Mouse (Mus musculus) spleen, postnatal 4 days (tissue): ENCODE measurements around the gene Commd2.

Experiments used
- DNase-seq, 2 experiments: peaks; one replicate each; pipeline ENCODE4 v3.0.0; 2022; ENCODE audit warnings: low spot score in 2 of 2

Gene Commd2

DNA sequence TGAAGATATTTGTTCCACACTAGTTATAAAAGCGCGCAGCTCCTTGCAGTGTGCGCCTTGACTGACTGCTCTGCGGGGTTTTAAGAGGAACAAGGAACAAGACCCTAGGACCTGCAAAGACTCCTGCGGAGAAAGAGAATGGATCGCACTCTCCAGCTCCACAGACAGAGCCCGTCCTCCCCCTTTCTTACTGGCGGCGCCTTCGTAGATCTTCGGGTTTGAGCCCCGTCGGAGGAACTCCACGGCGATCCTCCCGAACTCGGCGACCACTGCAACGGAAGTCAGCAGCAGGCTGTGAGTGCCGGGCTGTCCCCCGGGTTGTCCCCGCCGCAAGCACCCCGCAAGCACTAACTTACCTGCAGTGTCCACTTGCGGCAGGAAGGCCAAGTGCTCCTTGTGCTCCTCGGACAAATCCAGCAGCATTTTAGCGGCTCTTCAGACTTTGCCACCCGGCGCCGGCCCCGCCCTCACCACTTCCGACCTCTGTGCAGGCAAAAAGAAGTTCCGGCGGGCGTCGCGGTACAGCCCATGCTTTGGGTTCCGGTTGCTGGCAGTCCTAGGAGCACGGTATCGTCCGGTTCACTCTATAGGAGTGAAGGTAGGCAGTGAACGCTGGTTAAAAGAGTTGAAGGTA is at the start of gene Commd2:
Commd2 (minus strand) TSS at position 485 of the 634 bp plus-strand sequence.
- DNase-seq, result peak; percentile 86 to 94

DNA sequence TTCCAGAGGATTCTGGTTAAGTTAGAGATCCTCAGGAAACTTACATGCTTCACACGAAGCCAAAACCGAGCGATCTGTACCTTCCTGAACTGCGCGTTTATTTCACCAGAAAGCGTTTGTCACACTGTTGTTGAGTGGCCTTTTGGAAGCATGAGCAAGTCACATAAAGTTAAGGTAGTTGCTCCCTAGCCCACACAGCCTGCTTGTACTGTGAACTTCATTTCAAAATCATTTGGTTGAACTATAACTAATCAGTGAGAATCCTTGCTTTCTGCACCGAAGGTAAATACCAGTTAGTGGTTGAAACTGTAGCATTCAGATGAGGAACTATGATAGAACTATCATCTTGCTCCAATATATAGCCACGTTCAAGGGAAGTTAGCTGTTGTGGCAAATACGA is 45.3 kb upstream of the Commd2 start:
- no peak for DNase-seq

DNA sequence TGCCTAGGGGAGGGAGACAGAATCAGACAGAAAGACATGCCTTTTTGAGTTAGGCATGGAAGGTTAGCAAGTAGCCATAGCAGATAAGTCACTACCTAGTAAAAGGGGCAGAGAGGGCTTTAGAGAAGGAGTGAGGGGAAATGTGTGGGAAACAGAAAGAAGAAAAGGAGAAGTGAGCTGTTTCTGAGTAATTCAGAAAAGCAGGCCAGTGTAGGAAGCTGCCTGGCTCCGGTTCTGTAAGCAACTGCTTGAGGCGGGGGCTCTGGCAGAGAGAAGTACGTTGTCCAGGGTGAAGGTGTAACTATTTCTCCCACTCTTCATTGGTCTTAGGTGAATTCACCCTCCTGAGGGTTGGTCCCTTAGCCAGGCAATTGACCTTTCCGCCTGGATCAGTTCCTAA is 44.7 kb upstream of the Commd2 start:
- DNase-seq, result no peak

DNA sequence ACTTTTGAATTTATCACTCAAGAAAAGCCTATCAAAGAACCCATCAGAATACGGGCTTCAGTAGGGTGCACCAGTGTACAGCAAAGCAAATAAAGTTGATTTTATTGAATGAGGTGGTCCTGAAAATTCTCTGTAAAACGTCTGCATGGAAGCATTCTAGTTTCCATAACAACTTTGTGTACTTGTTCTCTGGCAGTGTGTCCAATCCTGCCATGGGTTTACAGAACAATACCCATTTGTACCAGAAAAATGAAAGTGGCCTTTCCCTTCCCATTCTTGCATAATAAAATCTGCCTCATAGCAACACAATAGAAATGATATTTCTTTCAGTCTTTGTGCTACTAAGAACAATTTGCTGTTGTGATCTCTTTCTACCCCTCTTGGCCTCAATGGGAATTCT is 41.2 kb upstream of the Commd2 start, which contains the start of gene Ankub1:
Ankub1 (minus strand) TSS at position 81 of the 400 bp plus-strand sequence.
- DNase-seq, result no peak

DNA sequence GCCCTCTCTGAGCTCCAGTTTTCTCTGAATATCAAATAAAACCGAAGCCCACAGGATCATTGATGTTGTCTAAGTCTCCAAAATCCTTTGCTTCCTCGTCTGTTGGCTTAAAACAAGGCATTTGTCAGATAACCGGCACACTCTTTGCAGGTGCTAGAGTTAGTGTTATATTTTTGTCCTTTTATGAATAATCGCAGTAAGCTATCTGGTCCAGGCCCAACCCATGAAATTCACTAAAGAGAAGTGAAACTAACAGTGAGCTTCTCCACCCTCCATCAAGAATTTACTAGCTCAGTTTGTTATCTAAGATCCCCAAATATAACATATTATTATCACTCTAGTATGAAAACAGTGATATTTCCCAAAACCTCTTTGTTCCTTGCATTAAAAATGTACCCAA is 40.3 kb upstream of the Commd2 start:
- DNase-seq, result no peak

DNA sequence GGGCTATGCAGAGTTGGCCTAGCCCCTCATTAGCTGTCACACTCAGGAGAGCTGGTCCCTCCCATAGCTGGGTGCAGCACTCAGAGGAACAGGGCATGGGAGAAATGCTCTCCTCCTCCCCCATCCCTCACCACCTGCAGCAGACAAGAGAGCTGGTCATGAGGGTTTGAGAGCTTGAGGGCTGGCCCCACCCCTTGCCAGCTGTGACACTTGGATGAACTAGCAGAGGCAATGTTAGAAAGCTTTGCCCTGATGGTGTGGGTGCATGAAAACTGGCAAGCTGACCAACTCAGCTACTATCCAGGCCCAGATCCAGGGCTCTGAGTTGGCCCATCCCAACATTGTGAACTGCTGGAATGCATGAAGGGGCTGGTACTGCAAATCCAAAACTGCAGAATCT is 26.3 kb upstream of the Commd2 start:
- no peak for DNase-seq

DNA sequence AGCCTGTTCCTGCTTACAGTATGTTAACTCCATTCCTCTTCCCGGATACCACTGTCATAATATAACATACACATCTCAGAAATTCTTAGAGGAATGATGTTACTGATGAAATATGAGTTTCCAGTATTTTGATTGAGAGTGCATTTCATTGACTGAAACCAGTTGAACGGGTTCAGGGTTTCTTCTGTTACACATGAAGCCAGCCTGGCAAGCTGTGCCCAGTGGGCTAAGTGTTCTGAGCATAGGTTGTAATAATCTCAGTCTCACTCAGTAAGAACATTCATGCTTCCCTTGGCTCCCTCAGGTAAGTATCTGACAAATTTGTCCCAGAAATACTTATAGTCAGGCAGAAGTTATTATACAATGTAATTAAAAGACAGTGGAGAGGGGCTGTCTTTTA is 22.6 kb upstream of the Commd2 start:
- DNase-seq, result no peak

DNA sequence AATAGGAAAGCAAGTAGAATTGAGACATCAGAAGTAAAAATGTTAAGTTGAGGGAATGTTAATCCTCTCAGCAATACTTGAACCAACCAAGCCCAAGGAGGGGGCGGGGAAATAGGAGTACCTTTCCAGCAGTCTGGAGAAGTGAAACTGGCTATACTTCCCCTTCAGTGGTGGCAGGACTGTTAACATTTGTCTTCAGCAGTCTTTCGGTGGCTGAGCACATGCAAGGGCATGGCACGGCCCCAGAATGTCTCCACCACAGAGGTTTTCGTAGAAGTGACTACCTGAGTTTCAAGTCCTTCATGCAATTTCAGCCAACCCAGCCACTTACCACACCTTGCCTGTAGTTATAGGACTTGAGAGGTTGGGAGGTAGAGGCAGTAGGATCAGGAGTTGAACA is 22.1 kb upstream of the Commd2 start:
- peak; percentile 44 to 63 for DNase-seq

DNA sequence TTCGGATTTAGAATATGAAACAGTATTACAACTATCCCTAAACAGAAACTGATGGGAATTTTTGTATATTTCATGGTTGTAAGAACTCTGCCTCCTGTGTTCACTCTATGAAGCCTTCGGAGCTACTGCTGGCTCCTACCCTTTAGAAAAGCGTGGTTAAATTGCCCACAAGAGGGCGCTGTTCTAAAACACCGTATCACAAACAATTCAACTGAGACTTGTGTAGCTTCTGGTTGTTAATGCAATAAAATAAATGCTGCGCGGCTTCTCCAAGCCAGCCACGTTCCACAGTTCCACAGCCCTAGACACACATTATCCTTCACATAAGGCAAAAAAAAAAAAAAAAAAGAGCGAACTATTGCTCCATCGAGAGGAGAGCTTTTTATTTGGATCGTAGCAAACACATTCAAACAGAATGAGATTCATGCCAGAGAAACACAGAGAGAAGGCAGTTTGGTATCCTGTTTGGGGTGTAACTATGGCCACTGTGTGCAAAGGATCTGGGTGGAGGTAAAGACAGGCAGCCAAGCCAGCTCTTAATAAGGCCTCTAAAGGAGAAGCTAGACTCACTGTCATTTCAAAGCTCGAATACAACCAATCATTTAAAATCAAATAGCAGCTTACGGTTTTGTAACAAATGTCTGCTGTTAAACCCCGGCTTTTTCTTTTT is 15.7 kb upstream of the Commd2 start:
- peak; percentile 30 to 74 for DNase-seq

DNA sequence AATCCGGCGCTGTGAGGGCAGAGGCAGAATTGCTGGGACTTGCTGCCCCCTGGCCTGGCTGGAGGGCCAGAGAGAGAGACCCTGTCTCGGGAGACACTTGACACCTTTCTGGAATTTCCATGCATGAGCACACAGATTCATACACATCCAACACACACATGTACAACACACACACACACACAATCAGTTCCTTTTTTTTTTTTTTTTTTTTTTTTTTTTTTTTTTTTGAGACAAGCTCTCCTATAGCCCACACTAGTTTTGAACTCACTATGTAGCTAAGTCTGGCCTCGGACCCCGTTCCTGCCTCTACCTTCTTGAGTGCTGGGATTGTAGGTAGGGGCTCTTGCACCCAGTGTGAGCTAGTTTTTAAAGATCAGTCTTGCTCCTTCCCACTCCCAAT is 14.4 kb upstream of the Commd2 start:
- no peak for DNase-seq

DNA sequence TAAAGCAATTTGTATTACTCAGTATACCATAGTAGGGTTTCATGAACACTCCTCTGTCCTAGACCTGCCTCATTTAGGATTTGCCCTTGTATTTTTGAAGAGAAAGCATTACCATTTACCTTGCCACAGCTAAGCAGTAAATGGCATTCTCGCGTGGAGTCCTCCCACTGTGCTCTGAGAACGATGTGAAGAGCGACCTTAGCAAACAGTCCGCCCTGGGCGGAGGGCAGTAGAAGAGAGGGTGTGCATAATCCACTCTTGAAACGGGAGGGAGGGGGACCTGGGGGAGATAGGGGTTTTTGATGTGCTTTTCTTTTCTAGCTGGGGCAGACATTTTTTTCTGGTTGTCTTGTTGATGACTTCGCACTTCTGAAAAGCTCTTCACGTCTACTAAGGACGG is 13.2 kb upstream of the Commd2 start:
- DNase-seq, result no peak

DNA sequence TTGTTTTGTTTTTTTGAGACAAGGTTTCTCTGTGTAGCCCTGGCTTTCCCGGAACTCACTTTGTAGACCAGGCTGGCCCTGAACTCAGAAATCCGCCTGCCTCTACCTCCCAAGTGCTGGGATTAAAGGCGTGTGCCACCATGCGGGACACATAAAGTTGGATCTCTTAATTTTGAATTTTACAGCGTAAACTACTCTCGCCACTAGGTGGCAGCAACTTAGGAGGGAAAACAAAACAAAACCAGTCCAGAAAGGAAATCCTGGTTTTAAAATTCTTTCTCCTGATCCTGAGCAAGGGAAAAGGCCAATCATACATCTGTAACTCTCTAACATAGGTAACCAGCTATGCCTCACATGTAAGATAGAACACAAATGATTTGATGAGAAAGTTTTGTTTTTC is 12.2 kb upstream of the Commd2 start:
- peak in 1 of 2 experiments; percentile 17 for DNase-seq

DNA sequence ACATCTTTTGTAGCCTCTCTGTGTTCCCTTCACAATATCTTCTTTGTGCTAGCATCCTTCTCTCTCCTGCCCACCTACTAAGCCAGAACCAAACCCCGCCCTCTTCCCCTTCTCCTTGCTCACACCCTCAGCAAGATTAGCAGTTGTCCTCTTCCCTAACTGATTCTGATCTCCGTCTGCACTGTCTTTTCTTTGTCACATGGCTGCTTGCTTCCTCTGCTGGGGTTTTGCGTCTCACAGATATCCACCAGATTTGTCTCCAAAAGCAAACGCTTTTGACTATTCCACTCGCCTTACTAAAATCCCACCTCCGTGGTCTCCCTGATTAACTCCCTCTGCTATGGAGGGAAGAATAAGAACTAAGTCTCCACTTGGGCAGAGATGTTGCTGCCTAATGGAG is 7.1 kb upstream of the Commd2 start:
- DNase-seq, result no peak

DNA sequence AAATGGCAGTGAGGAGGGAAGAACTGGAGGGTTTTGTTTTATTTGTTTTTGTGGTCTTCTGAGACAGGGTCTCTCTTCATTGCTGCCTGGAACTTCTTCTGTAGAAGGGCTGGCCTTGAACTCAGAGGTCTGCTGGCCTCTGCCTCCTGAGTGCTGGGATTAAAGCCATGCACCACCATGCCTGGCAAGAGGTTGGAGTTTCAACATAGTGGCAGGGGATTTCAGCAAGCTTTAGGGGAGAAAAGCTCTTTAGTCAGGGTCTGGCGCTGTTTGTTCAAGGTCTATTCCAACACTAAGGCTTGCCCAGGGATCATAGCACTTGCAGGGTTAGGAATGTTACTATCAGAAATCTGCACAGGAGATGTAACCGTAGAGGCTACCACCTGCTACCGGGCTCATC is 2.1 kb upstream of the Commd2 start:
- DNase-seq, result no peak

DNA sequence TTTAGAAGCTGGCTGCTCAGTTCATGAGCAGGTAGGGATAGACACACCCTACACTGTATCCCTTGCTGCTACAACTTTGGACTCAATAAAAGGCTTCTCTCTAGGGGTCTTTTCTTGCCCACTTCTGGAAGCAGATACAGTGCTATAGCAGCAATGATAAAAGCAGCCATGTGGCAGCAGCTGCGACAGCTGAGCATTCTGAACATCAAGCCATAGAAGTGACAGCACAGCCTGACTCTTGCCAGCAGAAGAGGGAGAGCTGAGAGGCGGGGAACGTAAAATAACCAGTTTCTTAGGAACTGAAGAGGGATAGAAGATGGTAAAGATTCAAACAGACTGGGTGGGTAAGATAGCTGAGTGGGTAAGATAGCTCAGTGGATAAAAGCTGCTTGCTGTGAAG is 970 bp upstream of the Commd2 start:
- DNase-seq, result no peak

DNA sequence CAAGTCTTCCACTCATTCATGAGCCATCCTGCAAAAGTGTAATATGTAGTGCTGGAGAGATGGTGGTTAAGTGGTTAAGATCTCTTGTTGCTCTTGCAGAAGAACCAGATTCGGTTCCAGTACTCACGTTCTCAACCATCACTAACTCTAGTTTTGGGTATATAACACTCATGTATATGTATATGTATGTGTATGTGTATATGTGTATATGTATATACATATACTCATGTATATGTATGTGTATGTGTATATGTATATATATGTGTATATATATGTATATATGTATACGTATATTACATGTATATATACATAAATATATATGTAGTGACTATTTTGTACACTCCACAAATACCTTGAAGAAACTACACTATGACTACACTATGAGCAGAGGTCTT is 347 bp upstream of the Commd2 start:
- DNase-seq, result no peak

DNA sequence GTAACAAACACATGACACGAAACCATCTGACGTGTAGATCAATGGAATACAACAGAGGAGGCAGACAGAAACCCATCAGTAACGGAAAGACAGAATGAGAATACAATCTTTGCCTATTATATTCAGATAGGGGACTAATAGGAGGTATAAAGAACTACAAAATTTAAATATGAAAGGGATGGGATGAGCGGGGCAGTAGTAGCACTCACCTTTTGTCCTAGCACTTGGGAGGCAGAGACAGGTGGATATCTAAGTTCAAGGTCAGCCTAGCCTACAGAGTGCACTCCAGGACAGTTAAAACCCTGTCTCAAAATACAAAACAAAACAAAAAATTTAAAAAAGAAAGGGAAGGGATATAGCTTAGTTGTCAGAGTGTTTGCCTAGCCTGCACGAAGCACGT is 8.3 kb downstream of the Commd2 start:
- DNase-seq, result no peak

DNA sequence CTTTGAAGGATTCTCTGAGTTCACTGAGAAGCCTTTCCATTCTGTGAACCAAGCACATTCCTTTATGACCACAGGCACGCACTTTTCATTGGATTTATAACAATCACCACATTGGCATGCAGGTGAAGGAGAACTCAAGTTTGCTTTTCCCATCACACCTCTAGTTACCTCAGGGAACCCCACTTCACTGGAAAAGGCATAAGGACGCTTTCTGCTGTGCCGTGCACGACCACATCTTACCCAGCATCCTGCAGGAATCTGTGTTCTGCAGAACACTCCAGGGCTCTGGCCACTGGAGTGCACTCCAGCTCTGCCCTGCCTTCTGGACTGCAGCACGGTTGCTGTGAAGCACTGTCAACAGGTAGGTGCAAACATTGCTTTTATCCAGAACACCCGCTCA is 13.9 kb downstream of the Commd2 start:
- no peak for DNase-seq

DNA sequence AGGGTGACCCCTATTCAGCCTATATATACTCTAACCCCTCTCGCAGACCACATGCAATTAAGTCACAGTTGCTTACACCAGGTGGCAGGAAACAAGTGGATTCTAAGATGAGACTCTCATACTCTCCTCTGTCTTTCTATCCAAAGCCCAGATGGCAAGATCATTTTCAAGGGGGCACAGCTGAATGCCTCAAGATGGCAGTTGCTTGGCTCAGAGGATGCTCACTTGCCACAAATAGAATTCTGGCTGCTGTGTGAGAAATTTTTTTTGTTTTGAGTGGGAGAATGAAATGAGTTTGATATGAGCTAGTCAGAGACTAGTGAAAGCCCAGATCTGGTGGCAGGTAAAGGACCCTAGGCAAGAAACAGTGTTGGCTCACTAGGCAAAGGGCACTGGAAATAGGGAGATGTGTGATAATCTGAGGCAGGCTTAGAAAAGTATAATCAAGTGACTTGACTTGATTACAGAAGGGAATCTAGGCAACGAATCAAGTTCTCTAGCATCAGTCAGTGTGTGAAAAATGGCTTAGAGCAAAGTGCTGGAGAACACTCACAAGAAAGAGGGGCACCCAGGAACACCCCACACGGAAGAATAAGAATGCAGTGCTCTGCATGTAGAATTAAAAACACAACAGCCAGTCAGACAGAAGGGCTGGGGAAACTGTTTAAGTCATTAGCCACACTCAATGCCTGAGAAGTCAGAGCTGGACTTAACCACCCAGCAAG is 16.6 kb downstream of the Commd2 start:
- DNase-seq, result no peak

DNA sequence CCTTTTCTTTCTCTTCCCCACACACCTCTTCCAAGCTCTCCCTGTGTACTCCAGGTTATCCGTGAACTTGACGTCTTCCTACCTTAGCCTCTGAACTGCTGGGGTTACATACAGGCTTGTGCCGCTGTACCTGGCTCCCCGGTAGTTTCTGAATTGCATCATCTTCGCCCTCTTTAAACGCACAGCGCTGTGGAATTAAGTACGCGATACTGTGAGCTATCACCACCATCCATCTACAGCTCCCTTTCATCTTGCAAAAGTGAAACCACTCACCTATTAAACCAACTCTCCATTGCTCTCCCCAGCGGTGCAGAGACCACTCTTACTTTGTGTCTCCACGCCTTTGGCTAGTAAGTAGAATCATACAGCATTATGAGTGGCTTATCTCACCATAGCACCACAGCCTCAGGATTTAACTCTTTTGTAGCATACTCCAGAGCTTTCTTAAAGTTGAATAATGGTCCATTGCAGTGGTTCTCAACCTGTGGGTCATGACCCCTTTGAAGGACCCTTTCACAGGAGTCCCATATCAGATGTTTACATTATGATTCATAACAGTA is 24.5 kb downstream of the Commd2 start:
- no peak for DNase-seq

DNA sequence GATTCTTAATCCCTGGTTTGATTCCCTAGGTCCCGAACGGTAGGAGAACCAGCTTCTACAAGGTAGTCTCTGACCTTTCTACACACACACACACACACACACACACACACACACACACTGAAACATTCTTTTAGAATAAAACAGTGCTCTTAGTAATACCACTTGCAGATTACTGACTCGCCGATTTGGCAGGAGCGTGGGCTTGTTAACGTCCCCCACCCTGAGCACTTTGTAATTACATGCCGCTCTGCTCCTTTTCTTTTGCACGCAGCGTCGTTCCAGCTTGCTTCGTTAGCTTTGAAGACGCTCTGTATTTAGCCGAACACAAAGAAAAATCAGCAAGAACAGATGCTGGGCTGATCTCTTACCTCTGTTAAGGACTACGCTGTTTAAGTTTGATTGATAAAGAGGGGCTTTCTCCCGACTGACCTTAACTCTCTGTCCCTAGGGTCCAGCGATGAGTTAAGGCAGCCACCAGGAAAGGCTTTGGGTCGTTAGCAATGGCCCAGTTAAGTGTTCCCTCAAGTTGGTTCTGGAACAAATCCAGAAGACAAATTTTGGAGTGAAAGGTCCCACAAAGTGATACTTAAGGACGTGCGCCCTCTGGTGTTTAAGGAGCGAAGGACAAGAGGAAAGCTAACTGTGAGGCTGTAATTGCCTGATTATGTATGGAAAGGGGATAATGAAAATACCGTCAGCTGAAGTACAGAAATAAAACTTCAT is 26.1 kb downstream of the Commd2 start:
- DNase-seq, result peak; percentile 20 to 67

DNA sequence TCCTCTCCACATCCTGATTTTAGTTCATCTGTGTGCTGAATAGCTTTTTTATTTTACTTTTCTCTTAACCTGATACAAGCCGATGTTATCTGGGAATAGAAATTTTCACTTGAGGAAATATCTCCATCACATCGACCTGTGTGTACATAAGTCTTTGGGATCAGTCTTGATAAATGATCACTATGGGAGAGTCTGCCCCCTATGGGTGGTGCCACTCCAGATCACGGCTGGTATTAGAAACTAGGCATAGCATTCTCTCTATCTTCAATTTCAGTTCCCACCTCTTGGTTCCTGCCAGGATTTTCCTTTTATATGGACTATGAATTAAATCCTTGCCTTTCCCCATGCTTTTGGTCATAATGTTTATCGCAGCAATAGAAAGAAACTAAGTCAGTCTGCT is 31.8 kb downstream of the Commd2 start:
- DNase-seq, result no peak
